Comparison of ENCODE assay signal across 22 mouse cellular contexts in the genomic region with DNA sequence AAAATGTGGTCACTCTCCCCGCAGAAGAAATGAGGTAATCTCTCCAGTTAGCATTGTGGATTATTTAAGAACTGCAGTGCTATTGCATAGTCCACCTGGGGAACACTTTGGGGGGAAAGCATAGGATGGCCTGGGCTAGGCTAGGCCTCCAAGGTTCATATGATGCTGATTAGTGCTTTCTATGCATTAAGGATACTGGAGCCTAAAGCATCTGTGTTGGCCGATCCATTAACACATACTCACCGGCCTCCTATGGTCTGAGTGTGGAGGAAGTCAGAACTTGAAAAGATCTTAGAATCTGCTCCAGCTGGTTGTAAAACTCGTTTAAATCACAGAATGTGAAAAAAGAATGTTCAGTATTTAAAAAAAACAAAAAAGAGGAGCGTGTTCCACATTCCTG.
"Had no signal": no experiment of that assay in that cellular context is flagged by ENCODE, and none has a peak within 500 bp of the region (broad histone marks: within the 10 kb centered on the region; RNA-seq: fewer than 3 reads in every experiment).

No protein-coding gene starts in this region.

- ATAC-seq: intestine, embryonic 15.5 days; liver, embryonic 12.5 days had no signal

- H3K36me3 ChIP-seq: intestine, embryonic 15.5 days; liver, embryonic 12.5 days; liver, embryonic 15.5 days; neural tube, embryonic 12.5 days; neural tube, embryonic 15.5 days had no signal

- H3K4me3 ChIP-seq: intestine, embryonic 15.5 days; left cerebral cortex, adult 2 months; liver, embryonic 12.5 days; liver, embryonic 15.5 days; neural tube, embryonic 12.5 days; neural tube, embryonic 15.5 days had no signal

- H3K4me2 ChIP-seq: intestine, embryonic 15.5 days; liver, embryonic 12.5 days; liver, embryonic 15.5 days; midbrain, embryonic 11.5 days; neural tube, embryonic 12.5 days; neural tube, embryonic 15.5 days had no signal

- H3K4me1 ChIP-seq: intestine, embryonic 15.5 days; liver, embryonic 12.5 days; liver, embryonic 15.5 days; neural tube, embryonic 12.5 days; neural tube, embryonic 15.5 days had no signal

- H3K27ac ChIP-seq: intestine, embryonic 15.5 days; left cerebral cortex, adult 2 months; liver, embryonic 12.5 days; liver, embryonic 15.5 days; neural tube, embryonic 12.5 days; neural tube, embryonic 15.5 days; stomach, postnatal 0 days had no signal

- H3K9ac ChIP-seq: intestine, embryonic 15.5 days; liver, embryonic 12.5 days; liver, embryonic 15.5 days; neural tube, embryonic 12.5 days; neural tube, embryonic 15.5 days had no signal

- H3K27me3 ChIP-seq: intestine, embryonic 15.5 days; liver, embryonic 12.5 days; liver, embryonic 15.5 days; neural tube, embryonic 12.5 days; neural tube, embryonic 15.5 days had no signal

- H3K9me3 ChIP-seq: intestine, embryonic 15.5 days; liver, embryonic 12.5 days; liver, embryonic 15.5 days; neural tube, embryonic 12.5 days; neural tube, embryonic 15.5 days had no signal

- DNase-seq: kidney, adult 18-20 months; kidney, adult 9 months; kidney, postnatal 36 days; layer of hippocampus, postnatal 36 days; liver; lung, adult 18-20 months; lung, postnatal 14 days; lung, postnatal 4 days; right cerebral cortex, adult 18-20 months; right cerebral cortex, postnatal 14 days; right cerebral cortex, postnatal 4 days; thymus, adult 2 months; thymus, postnatal 14 days; thymus, postnatal 4 days had no signal
